Mouse (Mus musculus) retina, postnatal 7 days (tissue): Measurements from ENCODE around the gene Sept12.

Source experiments
- DNase-seq: peaks from one replicate; pipeline ENCODE4 v3.0.0-alpha.2; 2012; ENCODE audit warnings: low read depth, low spot score

The Sept12 gene

GRCm38 (mm10) chr16:4976180-4976579 is 21.5 kb downstream of the Sept12 start:
- no peak for DNase-seq

GRCm38 (mm10) chr16:4974521-4974920 is 23.1 kb downstream of the Sept12 start:
- no peak for DNase-seq

DNA sequence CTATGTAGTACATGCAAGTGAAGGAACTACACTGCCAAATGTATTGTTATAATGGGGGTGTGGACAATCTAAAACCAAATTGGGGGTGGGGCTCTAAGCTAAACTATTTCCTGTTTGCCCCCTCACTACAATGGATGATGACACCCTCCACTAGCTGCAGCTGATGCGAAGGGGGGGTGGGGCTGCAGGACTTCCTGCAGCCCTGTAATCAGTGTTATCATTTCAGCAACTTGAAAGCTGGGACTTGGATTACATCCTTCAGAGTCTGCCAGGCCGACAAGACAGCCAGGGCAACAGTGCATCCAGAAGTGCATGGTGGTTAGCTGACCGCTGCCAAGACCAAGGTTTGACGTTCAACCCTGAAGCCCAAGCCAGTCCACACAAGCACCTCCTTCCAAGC is 26.0 kb downstream of the Sept12 start:
- DNase-seq = no peak

DNA sequence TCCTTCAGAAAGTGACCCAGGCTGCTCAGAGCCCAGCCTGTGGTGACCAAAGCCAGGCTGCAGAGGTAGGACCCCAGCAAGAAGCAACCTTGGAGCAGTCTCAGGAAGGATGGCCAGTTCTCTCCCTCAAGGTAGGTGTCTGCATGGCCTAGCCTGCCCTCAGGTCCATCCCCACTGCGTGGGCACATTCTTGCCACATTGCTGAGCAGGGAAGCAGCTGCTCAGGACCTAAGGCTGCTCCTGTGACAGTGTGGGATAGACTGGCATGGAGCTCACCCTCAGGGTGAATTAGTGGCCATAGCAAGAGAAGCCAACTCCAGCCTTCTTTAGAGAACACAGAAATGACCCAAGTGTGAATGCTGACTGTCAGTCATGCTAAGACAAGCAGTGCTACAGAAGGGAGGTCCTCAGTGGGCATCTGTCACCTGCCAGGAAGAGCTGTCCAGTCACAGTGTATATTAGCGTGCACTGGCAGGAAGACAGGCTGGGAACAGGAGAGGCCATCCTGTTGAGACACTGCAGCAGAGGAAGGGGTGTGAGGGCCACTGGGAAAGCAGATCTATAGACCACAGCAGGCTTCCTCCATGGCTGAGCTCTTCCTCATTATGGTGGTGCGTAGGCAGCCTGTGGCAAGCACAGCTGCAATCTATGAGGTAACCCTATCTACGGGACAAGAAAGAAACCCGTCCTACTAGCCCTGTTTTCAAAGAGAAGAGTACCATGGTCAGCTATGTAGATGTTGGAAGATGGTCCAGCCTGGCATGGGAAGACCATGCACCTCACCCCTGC is 28.4 kb downstream of the Sept12 start:
- no peak for DNase-seq

- no peak for DNase-seq
Measured at GRCm38 (mm10) chr16:4968426-4968825, 29.2 kb downstream of the Sept12 start.

- DNase-seq = no peak
Measured at GRCm38 (mm10) chr16:4965392-4966129, 32.1 kb downstream of the Sept12 start.

GRCm38 (mm10) chr16:4964731-4965391 is 32.8 kb downstream of the Sept12 start:
- no peak for DNase-seq

DNA sequence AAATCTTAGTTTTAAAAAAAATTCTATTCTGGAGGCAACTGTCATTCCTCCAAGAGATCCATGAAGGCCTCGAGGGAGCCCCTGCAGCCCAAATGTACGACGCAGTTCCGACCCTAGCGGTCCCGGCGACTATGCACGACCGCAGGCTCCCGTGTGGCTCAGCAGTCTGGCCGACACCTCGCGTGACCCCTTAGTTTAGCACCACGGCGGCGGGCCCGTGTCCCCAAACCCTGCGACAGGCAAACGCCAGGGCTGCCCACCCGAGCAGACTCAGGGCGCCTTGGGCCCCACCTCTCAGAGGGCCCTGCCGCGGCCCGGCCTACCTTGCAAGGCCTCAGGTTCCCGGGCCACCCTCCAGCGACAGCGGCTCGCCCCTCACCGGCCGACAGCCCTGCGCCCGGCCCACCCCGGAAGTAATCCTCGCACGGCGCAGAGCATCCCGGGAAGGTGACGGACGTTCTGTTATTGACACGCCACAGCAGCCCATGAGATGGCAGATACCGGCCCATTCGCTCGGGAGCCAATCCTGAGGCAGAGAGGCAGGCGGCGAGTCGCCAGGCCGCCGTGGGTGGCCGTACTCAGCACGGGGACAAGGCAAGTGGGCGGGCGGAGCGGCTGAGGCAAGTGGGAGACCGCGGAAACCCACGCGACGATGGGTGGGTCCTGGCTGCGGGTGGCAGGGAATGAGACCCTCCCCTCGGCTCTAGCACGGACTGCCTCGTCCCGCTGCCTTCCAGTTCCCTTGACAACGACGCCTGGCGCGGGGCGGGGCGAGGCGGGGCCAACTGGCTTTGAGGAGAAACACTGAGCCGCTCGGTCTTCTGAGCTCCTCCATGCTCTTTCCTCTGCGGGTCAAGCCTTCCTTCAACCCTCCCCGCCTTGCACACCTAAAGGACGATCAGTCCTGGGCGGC is 33.6 kb downstream of the Sept12 start, which contains the start of gene Anks3:
TSS of gene Anks3 (minus strand) at position 409 of the 913 bp plus-strand sequence.
- DNase-seq = peak; percentile 89

- no peak for DNase-seq
Measured at GRCm38 (mm10) chr16:4963346-4963745, 34.3 kb downstream of the Sept12 start.

DNA sequence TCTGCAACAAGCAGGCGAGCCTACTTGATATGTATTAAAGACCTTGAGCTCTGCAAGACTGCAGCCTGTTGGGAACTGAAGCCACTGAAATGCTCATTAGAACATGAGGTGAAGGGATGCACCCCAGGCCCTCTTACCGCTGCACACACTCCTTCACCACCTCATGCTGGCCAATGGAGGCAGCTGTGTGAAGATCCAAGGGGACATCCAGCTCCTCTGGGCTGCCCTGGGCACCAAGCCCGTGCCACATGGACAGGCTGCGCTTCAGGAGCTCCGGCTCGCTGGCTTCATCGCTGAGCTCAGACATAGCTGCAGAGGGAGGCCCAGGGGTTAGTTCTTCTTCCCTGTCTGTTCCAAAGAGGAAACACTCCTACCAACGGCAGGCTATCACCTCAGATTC is 37.4 kb downstream of the Sept12 start:
- DNase-seq = no peak

- DNase-seq = no peak
Measured at GRCm38 (mm10) chr16:4957446-4957845, 40.2 kb downstream of the Sept12 start.

- DNase-seq = no peak
Measured at GRCm38 (mm10) chr16:4956609-4957008, 41.0 kb downstream of the Sept12 start.

DNA sequence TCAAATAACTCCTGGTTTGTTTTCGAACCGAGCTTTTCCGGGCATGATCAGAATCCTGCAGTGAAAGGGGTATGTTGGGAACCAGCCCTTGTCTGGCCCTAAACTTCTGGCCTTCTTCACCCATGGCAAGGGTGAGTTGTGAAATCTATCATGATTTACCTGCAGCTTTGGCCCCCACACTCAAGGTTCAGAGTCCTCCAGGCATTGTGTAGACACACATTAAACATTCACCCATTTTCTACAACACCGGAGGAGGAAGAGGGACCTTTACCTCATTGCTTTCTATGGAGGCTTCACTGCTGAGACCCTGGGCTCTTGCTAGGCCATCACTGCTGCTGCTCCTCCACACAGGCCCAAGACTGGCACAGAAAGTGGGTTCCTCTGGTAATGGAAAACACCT is 50.3 kb downstream of the Sept12 start:
- DNase-seq = no peak

DNA sequence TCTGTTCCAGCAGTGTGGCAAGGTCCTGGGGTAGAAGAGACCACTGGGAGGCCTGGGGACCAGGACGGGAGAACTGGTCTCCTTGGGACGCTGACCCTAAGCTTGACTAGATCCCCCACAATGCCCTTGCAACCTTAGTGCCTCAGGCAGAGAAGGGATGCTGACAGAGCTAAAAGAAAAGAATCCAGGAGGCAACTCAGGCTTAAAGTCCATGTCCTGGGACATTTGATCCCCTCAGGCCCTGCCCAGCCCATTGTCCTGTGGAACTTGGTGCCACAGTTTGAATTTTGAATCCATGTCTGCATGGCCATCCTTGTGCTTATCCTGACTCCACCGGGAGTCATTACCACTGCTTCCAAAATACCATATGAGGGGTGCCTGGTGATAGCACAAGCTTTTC is 51.5 kb downstream of the Sept12 start:
- DNase-seq = no peak

DNA sequence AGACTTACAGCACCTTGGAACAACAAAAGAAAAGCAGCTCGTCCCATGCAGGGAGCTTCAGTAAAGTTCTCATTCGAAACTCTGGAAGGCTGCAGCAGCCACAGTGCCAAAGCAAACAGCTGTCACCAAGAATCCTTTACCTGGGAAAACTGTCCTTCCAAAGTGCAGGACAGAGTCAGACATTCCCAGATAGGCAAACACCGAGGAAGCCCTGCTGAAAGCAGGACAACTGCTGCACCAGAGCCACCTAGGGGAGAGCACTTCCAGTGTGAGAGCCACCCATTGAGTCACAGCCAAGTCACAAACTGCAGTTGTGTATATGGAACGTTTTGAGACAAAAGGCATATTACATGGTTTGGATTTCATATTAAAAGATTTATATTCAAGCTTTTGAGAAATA is 52.2 kb downstream of the Sept12 start:
- no peak for DNase-seq

DNA sequence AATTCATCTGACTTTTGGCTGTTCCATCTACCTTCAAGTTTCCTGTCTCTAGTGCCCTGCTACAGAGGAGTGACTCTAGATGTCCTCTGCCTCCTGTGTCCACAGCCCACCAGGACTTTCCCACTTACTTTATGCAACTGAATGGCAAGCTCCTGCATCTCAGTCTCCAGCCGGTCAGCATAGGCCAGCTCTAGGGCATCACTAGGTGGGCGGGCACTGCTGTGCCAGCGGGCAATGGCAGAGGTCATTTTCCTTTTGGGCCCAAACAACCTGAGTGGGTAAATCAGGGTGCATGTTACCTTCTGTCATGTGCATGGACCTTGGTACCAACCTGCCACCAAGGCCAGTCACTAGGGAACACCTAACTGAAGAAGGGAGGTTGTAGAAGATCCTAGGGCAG is 54.2 kb downstream of the Sept12 start:
- no peak for DNase-seq

- no peak for DNase-seq
Measured at GRCm38 (mm10) chr16:4942868-4943267, 54.8 kb downstream of the Sept12 start.

- DNase-seq = no peak
Measured at GRCm38 (mm10) chr16:4941016-4941415, 56.6 kb downstream of the Sept12 start.

GRCm38 (mm10) chr16:4940311-4940850 is 57.3 kb downstream of the Sept12 start:
- DNase-seq = no peak

- DNase-seq = no peak
Measured at GRCm38 (mm10) chr16:4939412-4939811, 58.2 kb downstream of the Sept12 start.

GRCm38 (mm10) chr16:4938989-4939388 is 58.7 kb downstream of the Sept12 start:
- DNase-seq = peak; percentile 91
